Mouse (Mus musculus) midbrain, embryonic 14.5 days (tissue): ENCODE data around the gene Hnf1b. TPM values are rescaled to one million over a fixed set of nuclear protein-coding genes. Genes with fewer than 3 reads are reported as not detected.

ENCODE experiments used
- ATAC-seq: fragments of 200-750 bp; cut with Nextera tagmentation; 2 replicates; pipeline ENCODE4 v1.8.0; 2017; ENCODE audit warnings: moderate number of reproducible peaks, moderate library complexity; ENCODE audit not compliant: low FRiP score, low TSS enrichment
- DNase-seq: peaks from one replicate; pipeline ENCODE4 v3.0.0-alpha.2; 2015
- H3K27ac ChIP-seq: fragments of 300-500 bp; sonication (generic); replicated peaks from 2 replicates; pipeline ENCODE4 v1.5.1; 2014; ENCODE audit warnings: mild to moderate bottlenecking, low read depth, low read length, moderate library complexity
- H3K27me3 ChIP-seq: fragments of 300-500 bp; sonication (generic); 2 replicates; pipeline ENCODE4 v1.6.1; 2014; ENCODE audit warnings: low read length, control low read depth, mixed read lengths; ENCODE audit not compliant: control insufficient read depth, insufficient read depth
- H3K36me3 ChIP-seq: fragments of 300-500 bp; sonication (generic); 2 replicates; pipeline ENCODE4 v1.6.1; 2014; ENCODE audit warnings: low read length, control low read depth; ENCODE audit not compliant: control insufficient read depth, insufficient read depth
- H3K4me1 ChIP-seq: fragments of 300-500 bp; sonication (generic); 2 replicates; pipeline ENCODE4 v1.6.1; 2014; ENCODE audit warnings: mild to moderate bottlenecking, antibody characterized with exemption, low read length, control low read depth; ENCODE audit not compliant: control insufficient read depth, insufficient read depth
- H3K4me2 ChIP-seq: fragments of 300-500 bp; sonication (generic); 2 replicates; pipeline ENCODE4 v1.6.1; 2014; ENCODE audit warnings: mild to moderate bottlenecking, low read length, moderate library complexity
- H3K4me3 ChIP-seq: fragments of 300-500 bp; sonication (generic); replicated peaks from 2 replicates; pipeline ENCODE4 v1.5.1; 2014; ENCODE audit warnings: low read depth, low read length
- H3K9ac ChIP-seq: fragments of 300-500 bp; sonication (generic); replicated peaks from 2 replicates; pipeline ENCODE4 v1.6.1; 2014; ENCODE audit warnings: mild to moderate bottlenecking, low read length, moderate library complexity
- H3K9me3 ChIP-seq: fragments of 300-500 bp; sonication (generic); 2 replicates; pipeline ENCODE4 v1.6.1; 2016; ENCODE audit warnings: low read length, control low read depth, mixed read lengths; ENCODE audit not compliant: control insufficient read depth
- WGBS: fragments of 180-500 bp; shearing (Covaris S2); extraction: QIAGEN DNeasy Blood & Tissue Kit; methylation state at CpG from one replicate; pipeline ENCODE4 v1.1.7; 2014; 5-methylcytosine and 5-hydroxymethylcytosine counted together
- polyA plus RNA-seq: library from polyadenylated mRNA; unstranded; fragments of >200 nt; fragmentation: Nextera tagmentation; extraction: Ambion mirVana; gene quantifications from 2 replicates; pipeline ENCODE4 v1.2.1, GENCODE M21; 2014

Gene Hnf1b
- polyA plus RNA-seq, 1 experiment from 2014 or later: 0.12 TPM

GRCm38 (mm10) chr11:83879130-83879529, 29.3 kb downstream of the Hnf1b start:
- DNase-seq (no peak), ATAC-seq (no peak)
- WGBS: 83% methylated on average over 3 of the region's 3 CpGs

GRCm38 (mm10) chr11:83881438-83881837, 31.6 kb downstream of the Hnf1b start:
- Histone ChIP-seq H3K4me1 (no peaks in the 10 kb centered on the region), H3K9me3 (no peaks in the 10 kb centered on the region), H3K27me3 (no peaks in the 10 kb centered on the region), H3K4me2 (no peak overlapping the region), H3K36me3 (no peaks in the 10 kb centered on the region), H3K27ac (no peak overlapping the region), H3K9ac (no peak overlapping the region), H3K4me3 (no peak overlapping the region)
- ATAC-seq (no peak), DNase-seq (no peak)
- 84% methylated on average over 5 of the region's 5 CpGs for WGBS

More at GRCm38 (mm10) chr11:83879130-83879529, 29.3 kb downstream of the Hnf1b start:
- Histone ChIP-seq H3K9ac (no peak overlapping the region), H3K4me2 (no peak overlapping the region), H3K9me3 (no peaks in the 10 kb centered on the region), H3K36me3 (no peaks in the 10 kb centered on the region), H3K4me3 (no peak overlapping the region), H3K27me3 (no peaks in the 10 kb centered on the region), H3K27ac (no peak overlapping the region), H3K4me1 (no peaks in the 10 kb centered on the region)

- Histone ChIP-seq H3K36me3 (no peaks in the 10 kb centered on the region), H3K4me3 (no peak overlapping the region), H3K4me2 (no peak overlapping the region), H3K9me3 (no peaks in the 10 kb centered on the region), H3K9ac (no peak overlapping the region), H3K4me1 (no peaks in the 10 kb centered on the region), H3K27me3 (no peaks in the 10 kb centered on the region), H3K27ac (no peak overlapping the region)
- ATAC-seq: no peak
- peak; percentile 17 for DNase-seq
- WGBS: 55% methylated on average over 6 of the region's 6 CpGs
These were observed 32.7 kb downstream of the Hnf1b start for GRCm38 (mm10) chr11:83882552-83882951.

- no peaks in the 10 kb centered on the region for H3K4me1 ChIP-seq
- H3K27ac ChIP-seq: no peak overlapping the region
- no peak overlapping the region for H3K4me2 ChIP-seq
- WGBS: 88% methylated on average over 6 of the region's 6 CpGs
- no peak overlapping the region for H3K4me3 ChIP-seq
- H3K36me3 ChIP-seq: no peaks in the 10 kb centered on the region
- no peaks in the 10 kb centered on the region for H3K9me3 ChIP-seq
- H3K9ac ChIP-seq: no peak overlapping the region
- H3K27me3 ChIP-seq: no peaks in the 10 kb centered on the region
- ATAC-seq (no peak), DNase-seq (no peak)
These were observed 33.2 kb downstream of the Hnf1b start for GRCm38 (mm10) chr11:83883074-83883473.

GRCm38 (mm10) chr11:83883812-83884211, 33.9 kb downstream of the Hnf1b start:
- H3K27me3 ChIP-seq: no peaks in the 10 kb centered on the region
- DNase-seq (no peak), ATAC-seq (no peak)
- no peaks in the 10 kb centered on the region for H3K36me3 ChIP-seq
- WGBS: 88% methylated on average over 9 of the region's 9 CpGs
- no peaks in the 10 kb centered on the region for H3K9me3 ChIP-seq
- H3K4me1 ChIP-seq: no peaks in the 10 kb centered on the region
- no peak overlapping the region for H3K4me2 ChIP-seq
- no peak overlapping the region for H3K4me3 ChIP-seq
- no peak overlapping the region for H3K9ac ChIP-seq
- no peak overlapping the region for H3K27ac ChIP-seq

GRCm38 (mm10) chr11:83885175-83885574, 35.3 kb downstream of the Hnf1b start:
- H3K4me2 ChIP-seq: no peak overlapping the region
- no peaks in the 10 kb centered on the region for H3K27me3 ChIP-seq
- H3K9ac ChIP-seq: no peak overlapping the region
- DNase-seq (no peak), ATAC-seq (no peak)
- no peak overlapping the region for H3K27ac ChIP-seq
- H3K4me3 ChIP-seq: no peak overlapping the region
- H3K9me3 ChIP-seq: no peaks in the 10 kb centered on the region
- H3K4me1 ChIP-seq: no peaks in the 10 kb centered on the region
- no peaks in the 10 kb centered on the region for H3K36me3 ChIP-seq
- WGBS: 92% methylated on average over 8 of the region's 8 CpGs

GRCm38 (mm10) chr11:83886746-83887145, 36.9 kb downstream of the Hnf1b start:
- H3K27me3 ChIP-seq: no peaks in the 10 kb centered on the region
- no peak for DNase-seq
- no peaks in the 10 kb centered on the region for H3K9me3 ChIP-seq
- H3K27ac ChIP-seq: no peak overlapping the region
- H3K4me2 ChIP-seq: no peak overlapping the region
- no peaks in the 10 kb centered on the region for H3K4me1 ChIP-seq
- H3K4me3 ChIP-seq: no peak overlapping the region
- H3K9ac ChIP-seq: no peak overlapping the region
- ATAC-seq: no peak
- WGBS: 83% methylated on average over 3 of the region's 3 CpGs
- H3K36me3 ChIP-seq: no peaks in the 10 kb centered on the region

- no peak overlapping the region for H3K9ac ChIP-seq
- no peaks in the 10 kb centered on the region for H3K27me3 ChIP-seq
- DNase-seq: no peak
These were observed 41.5 kb downstream of the Hnf1b start for GRCm38 (mm10) chr11:83891366-83891765.

GRCm38 (mm10) chr11:83893325-83893724, 43.5 kb downstream of the Hnf1b start:
- Histone ChIP-seq H3K4me3 (no peak overlapping the region), H3K4me1 (no peaks in the 10 kb centered on the region), H3K9ac (no peak overlapping the region), H3K27ac (no peak overlapping the region), H3K9me3 (no peaks in the 10 kb centered on the region), H3K36me3 (no peaks in the 10 kb centered on the region), H3K27me3 (no peaks in the 10 kb centered on the region), H3K4me2 (no peak overlapping the region)
- ATAC-seq: no peak
- 81% methylated on average over 9 of the region's 9 CpGs for WGBS
- DNase-seq: no peak

More at GRCm38 (mm10) chr11:83891366-83891765, 41.5 kb downstream of the Hnf1b start:
- Histone ChIP-seq H3K4me3 (no peak overlapping the region), H3K27ac (no peak overlapping the region), H3K36me3 (no peaks in the 10 kb centered on the region), H3K4me2 (no peak overlapping the region), H3K9me3 (no peaks in the 10 kb centered on the region), H3K4me1 (no peaks in the 10 kb centered on the region)
- no peak for ATAC-seq
- WGBS: 47% methylated on average over 6 of the region's 6 CpGs
